Mouse (Mus musculus): ENCODE results near the gene Taf6l. TPM values are rescaled to one million over a fixed set of nuclear protein-coding genes. Genes with fewer than 3 reads are reported as not detected.
"Not testable (repeated sequence)": the region's sequence is repeated elsewhere in the genome, so short reads cannot be mapped to it uniquely, and the experiment has no call there.

Gene Taf6l
- polyA plus RNA-seq, 1 experiment from 2014 or later = 30.1 TPM

DNA sequence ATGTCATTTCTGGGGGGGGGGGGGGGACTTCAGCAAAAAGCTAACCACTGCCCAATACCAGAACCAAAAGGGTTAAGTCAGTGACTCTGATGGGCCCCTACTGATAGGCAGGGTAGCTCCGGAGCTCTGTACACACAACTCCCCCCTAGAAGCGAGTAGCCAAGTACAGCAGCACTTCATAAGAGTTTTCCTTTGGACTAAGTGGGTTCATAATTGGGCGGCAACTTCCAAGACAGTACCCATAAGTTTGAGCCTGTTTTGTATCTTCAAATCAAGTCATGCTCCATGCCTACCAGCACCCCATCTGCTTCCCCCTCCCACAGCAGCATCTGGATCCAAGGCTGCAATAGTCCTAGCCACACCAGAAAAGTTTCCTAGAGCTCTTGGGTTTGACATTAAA is 30.6 kb downstream of the Taf6l start:
- H3K4me2 ChIP-seq = peak overlapping the region; percentile 85
- peaks cover 46% of the 10 kb centered on the region for H3K36me3 ChIP-seq (ENCODE audit: poor library complexity, severe bottlenecking)
- H3K4me1 ChIP-seq = peaks cover 26% of the 10 kb centered on the region
- WGBS = 85% methylated on average over 3 of the region's 3 CpGs
- ATAC-seq = no peak
- no peak overlapping the region for H3K4me3 ChIP-seq
- H3K27me3 ChIP-seq = no peaks in the 10 kb centered on the region
- H3K27ac ChIP-seq = no peak overlapping the region
- no peaks in the 10 kb centered on the region for H3K9me3 ChIP-seq (replicated peaks)
- H3K9ac ChIP-seq = no peak overlapping the region

GRCm38 (mm10) chr19:8747368-8747767 is 38.8 kb downstream of the Taf6l start:
- Histone ChIP-seq H3K4me2 (no peak overlapping the region), H3K36me3 (ENCODE audit: poor library complexity, severe bottlenecking) (peaks cover 95% of the 10 kb centered on the region), H3K9me3 (replicated peaks) (no peaks in the 10 kb centered on the region), H3K4me1 (peaks cover 8% of the 10 kb centered on the region), H3K9ac (no peak overlapping the region), H3K4me3 (no peak overlapping the region), H3K27me3 (no peaks in the 10 kb centered on the region), H3K27ac (no peak overlapping the region)
- WGBS = 72% methylated on average over 2 of the region's 2 CpGs
- no peak for ATAC-seq

DNA sequence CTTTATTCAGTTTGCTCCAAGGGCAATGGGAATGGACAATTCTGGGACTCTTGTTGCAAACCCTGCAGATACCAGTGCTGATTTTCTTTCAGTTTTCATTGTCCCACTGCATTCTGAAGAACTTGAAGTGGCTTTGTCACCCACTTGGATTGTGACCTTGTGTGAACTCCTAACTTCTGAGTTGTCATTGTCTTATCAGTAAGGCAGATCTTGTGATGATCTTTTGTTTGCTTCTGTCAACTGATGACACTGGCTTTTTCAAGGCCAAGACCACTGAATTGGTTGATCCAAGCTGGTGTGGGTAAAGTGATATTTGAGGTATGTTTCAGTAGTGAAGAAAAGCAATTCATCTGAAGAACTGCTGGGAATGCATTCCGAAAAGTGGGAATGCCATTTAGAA is 40.8 kb downstream of the Taf6l start:
- H3K9me3 ChIP-seq (replicated peaks) = no peaks in the 10 kb centered on the region
- ATAC-seq = no peak
- no peaks in the 10 kb centered on the region for H3K27me3 ChIP-seq
- peaks cover 80% of the 10 kb centered on the region for H3K36me3 ChIP-seq (ENCODE audit: poor library complexity, severe bottlenecking)
- no peak overlapping the region for H3K9ac ChIP-seq
- H3K27ac ChIP-seq = no peak overlapping the region
- WGBS = 98% methylated on average over 1 of the region's 1 CpGs
- no peak overlapping the region for H3K4me2 ChIP-seq
- peaks cover 19% of the 10 kb centered on the region for H3K4me1 ChIP-seq
- no peak overlapping the region for H3K4me3 ChIP-seq

DNA sequence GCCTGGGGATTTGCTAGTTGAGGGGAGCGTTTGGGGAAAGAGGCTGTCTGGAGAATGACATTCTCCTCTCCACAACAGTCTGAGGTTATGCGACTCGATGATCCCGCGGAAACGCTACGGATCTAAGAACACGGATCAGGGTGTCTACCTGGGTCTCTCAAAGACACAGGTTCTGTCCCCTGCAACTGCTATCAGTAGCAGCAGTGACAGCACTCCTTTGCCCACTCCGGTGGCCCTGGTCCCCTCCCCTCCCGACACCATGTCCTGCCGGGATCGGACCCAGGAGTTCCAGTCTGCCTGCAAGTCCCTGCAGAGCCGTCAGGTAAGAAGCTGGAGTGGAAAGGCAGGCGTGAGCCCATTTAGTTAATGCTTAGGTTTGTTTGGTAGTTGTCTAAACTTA is 44.0 kb downstream of the Taf6l start:
- H3K9ac ChIP-seq = peak overlapping the region; percentile 90
- 23% methylated on average over 14 of the region's 14 CpGs for WGBS
- H3K9me3 ChIP-seq (replicated peaks) = no peaks in the 10 kb centered on the region
- H3K27ac ChIP-seq = peak overlapping the region; percentile 58; the same call in 1 of the 2 replicates
- peak overlapping the region; percentile 98 for H3K4me2 ChIP-seq
- peak overlapping the region; percentile 97 for H3K4me3 ChIP-seq
- peaks cover 78% of the 10 kb centered on the region for H3K36me3 ChIP-seq (ENCODE audit: poor library complexity, severe bottlenecking)
- H3K27me3 ChIP-seq = no peaks in the 10 kb centered on the region
- no peak for ATAC-seq
- H3K4me1 ChIP-seq = peaks cover 22% of the 10 kb centered on the region

- Histone ChIP-seq H3K4me2 (peak within 1 kb of the TSS; percentile 98), H3K4me1 (peaks cover 29% of the 10 kb centered on the region), H3K27me3 (no peaks in the 10 kb centered on the region), H3K9me3 (replicated peaks) (no peaks in the 10 kb centered on the region), H3K4me3 (peak within 1 kb of the TSS; percentile 97), H3K9ac (peak within 1 kb of the TSS; percentile 90), H3K36me3 (ENCODE audit: poor library complexity, severe bottlenecking) (peaks cover 70% of the 10 kb centered on the region), H3K27ac (peak within 1 kb of the TSS; percentile 94)
- under 1% methylated on average over 36 of the region's 36 CpGs for WGBS
- ATAC-seq = peak; percentile 99
Observed at GRCm38 (mm10) chr19:8741243-8741869, 44.9 kb downstream of the Taf6l start, which contains the start of gene Stx5a. Stx5a (plus strand) TSS chr19:8741413.

DNA sequence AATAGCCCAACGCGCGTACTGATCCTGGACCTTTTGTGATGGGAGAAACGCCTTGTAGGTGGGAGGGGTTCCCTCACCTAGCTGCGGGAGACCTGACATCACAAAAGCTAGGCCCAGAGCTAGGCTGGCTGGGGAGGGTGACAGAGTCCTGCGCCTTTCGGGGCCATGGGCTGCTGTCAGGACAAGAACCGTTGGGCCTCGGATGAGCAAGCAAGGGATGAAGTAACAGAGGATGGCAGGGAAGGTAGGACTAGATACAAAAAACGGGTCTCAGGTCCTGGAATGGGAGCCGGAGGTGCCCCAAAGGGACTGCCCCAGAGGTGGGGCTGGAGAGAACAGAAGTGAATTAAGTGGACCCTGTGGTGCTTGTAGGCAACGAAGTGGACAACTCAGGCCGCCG is 45.6 kb downstream of the Taf6l start, which contains the start of gene 1700092M07Rik:
Gene 1700092M07Rik, plus strand, starts transcription at position 116 of the 400 bp plus-strand sequence.
- Histone ChIP-seq H3K27ac (peak within 1 kb of the TSS; percentile 94), H3K36me3 (ENCODE audit: poor library complexity, severe bottlenecking) (peaks cover 62% of the 10 kb centered on the region), H3K4me2 (peak within 1 kb of the TSS; percentile 98), H3K9ac (peak within 1 kb of the TSS; percentile 90), H3K9me3 (replicated peaks) (no peaks in the 10 kb centered on the region), H3K4me3 (peak within 1 kb of the TSS; percentile 97), H3K27me3 (no peaks in the 10 kb centered on the region), H3K4me1 (peaks cover 34% of the 10 kb centered on the region)
- 62% methylated on average over 14 of the region's 14 CpGs for WGBS
- no peak for ATAC-seq

GRCm38 (mm10) chr19:8739646-8740045 is 46.6 kb downstream of the Taf6l start:
- Histone ChIP-seq H3K9me3 (replicated peaks) (no peaks in the 10 kb centered on the region), H3K4me2 (no peak overlapping the region), H3K4me1 (peaks cover 38% of the 10 kb centered on the region), H3K27me3 (no peaks in the 10 kb centered on the region), H3K36me3 (ENCODE audit: poor library complexity, severe bottlenecking) (peaks cover 52% of the 10 kb centered on the region), H3K9ac (no peak overlapping the region), H3K27ac (no peak overlapping the region), H3K4me3 (no peak overlapping the region)
- ATAC-seq = no peak
- WGBS = 92% methylated on average over 6 of the region's 6 CpGs

- Histone ChIP-seq H3K27me3 (no peaks in the 10 kb centered on the region), H3K4me3 (no peak overlapping the region), H3K4me2 (no peak overlapping the region), H3K4me1 (peaks cover 38% of the 10 kb centered on the region), H3K27ac (no peak overlapping the region), H3K36me3 (ENCODE audit: poor library complexity, severe bottlenecking) (peaks cover 46% of the 10 kb centered on the region), H3K9me3 (replicated peaks) (no peaks in the 10 kb centered on the region), H3K9ac (no peak overlapping the region)
- WGBS = 95% methylated on average over 7 of the region's 7 CpGs
- no peak for ATAC-seq
Observed at GRCm38 (mm10) chr19:8738911-8739310, 47.3 kb downstream of the Taf6l start.

GRCm38 (mm10) chr19:8736160-8736467 is 50.1 kb downstream of the Taf6l start:
- Histone ChIP-seq H3K27ac (peak overlapping the region; percentile 57), H3K9ac (peak overlapping the region; percentile 81), H3K36me3 (ENCODE audit: poor library complexity, severe bottlenecking) (peaks cover 33% of the 10 kb centered on the region), H3K27me3 (no peaks in the 10 kb centered on the region), H3K4me2 (peak overlapping the region; percentile 94), H3K9me3 (replicated peaks) (no peaks in the 10 kb centered on the region), H3K4me3 (peak overlapping the region; percentile 95), H3K4me1 (peaks cover 25% of the 10 kb centered on the region)
- WGBS = 3% methylated on average over 11 of the region's 11 CpGs
- no peak for ATAC-seq

GRCm38 (mm10) chr19:8735389-8736159 is 50.6 kb downstream of the Taf6l start, which contains the start of gene Wdr74:
Wdr74 (plus strand) TSS chr19:8735827.
- Histone ChIP-seq H3K9ac (peak within 1 kb of the TSS; percentile 81), H3K9me3 (replicated peaks) (no peaks in the 10 kb centered on the region), H3K27me3 (no peaks in the 10 kb centered on the region), H3K4me1 (peaks cover 20% of the 10 kb centered on the region), H3K4me2 (peak within 1 kb of the TSS; percentile 94), H3K36me3 (ENCODE audit: poor library complexity, severe bottlenecking) (peaks cover 32% of the 10 kb centered on the region), H3K27ac (peak within 1 kb of the TSS; percentile 67), H3K4me3 (peak within 1 kb of the TSS; percentile 95)
- under 1% methylated on average over 32 of the region's 32 CpGs for WGBS
- peak; percentile 98 for ATAC-seq

DNA sequence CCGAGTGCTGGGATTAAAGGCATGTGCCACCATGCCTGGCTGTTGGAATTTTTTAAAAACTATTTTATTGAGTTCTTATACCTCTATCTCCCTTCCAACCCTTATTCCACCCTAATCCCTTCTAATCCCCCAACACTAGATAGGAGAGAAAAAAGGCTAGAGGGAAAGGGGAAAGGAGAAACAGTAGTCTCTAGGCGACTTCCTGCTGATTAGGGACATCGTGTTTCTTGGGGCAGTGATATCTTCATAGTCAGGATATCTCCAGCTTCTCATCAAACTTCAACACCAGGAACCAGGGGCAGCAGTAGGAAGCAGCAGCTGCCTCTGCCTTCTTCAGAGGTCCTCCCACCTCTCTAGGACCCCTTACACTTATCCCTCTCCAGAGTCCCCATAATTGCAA is 51.9 kb downstream of the Taf6l start:
- H3K9me3 ChIP-seq (replicated peaks) = no peaks in the 10 kb centered on the region
- H3K27ac ChIP-seq = no peak overlapping the region
- H3K9ac ChIP-seq = peak overlapping the region; percentile 30; the same call in 1 of the 2 replicates
- peaks cover 16% of the 10 kb centered on the region for H3K4me1 ChIP-seq
- ATAC-seq = no peak
- 77% methylated on average over 3 of the region's 3 CpGs for WGBS
- peaks cover 20% of the 10 kb centered on the region for H3K36me3 ChIP-seq (ENCODE audit: poor library complexity, severe bottlenecking)
- H3K4me2 ChIP-seq = no peak overlapping the region
- no peak overlapping the region for H3K4me3 ChIP-seq
- no peaks in the 10 kb centered on the region for H3K27me3 ChIP-seq

- Histone ChIP-seq H3K4me1 (peaks cover 26% of the 10 kb centered on the region), H3K36me3 (ENCODE audit: poor library complexity, severe bottlenecking) (peaks cover 28% of the 10 kb centered on the region)
- H3K27me3 ChIP-seq; H3K27ac ChIP-seq; ATAC-seq; H3K9ac ChIP-seq; H3K4me3 ChIP-seq; H3K4me2 ChIP-seq; H3K9me3 ChIP-seq (replicated peaks): not testable (repeated sequence)
- WGBS = 43% methylated on average over 3 of the region's 3 CpGs
Observed at GRCm38 (mm10) chr19:8728335-8729099, 57.7 kb downstream of the Taf6l start.
